Mouse (Mus musculus): ENCODE results near the gene Adnp.

DNA sequence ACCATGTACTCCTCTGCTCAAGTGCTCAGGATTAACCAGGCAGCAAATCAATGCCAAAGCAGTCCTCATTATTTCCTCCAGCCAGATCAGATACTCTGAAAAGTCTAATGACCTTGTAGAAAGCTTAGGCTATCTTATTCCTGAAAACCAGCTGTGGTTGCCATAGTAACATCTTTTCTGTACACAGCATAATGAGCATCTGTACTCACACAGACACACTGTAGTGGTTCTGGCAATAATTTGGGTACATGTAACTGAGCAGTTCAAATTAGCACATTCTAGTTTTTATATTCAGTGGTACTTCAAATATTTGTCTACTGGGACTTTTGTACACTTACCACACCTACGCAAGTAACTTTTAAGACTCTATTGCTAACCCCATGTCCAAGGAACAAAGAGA is 8.5 kb downstream of the Adnp start:
- no peak for TF ChIP-seq CTCF (IDR thresholded peaks at IDR 0.05)
- TF ChIP-seq EP300 (IDR thresholded peaks at IDR 0.05): no peak
